Mouse (Mus musculus) liver, embryonic 16.5 days (tissue): ENCODE measurements around the gene Fam71b. TPM values are rescaled to one million over a fixed set of nuclear protein-coding genes. Genes with fewer than 3 reads are reported as not detected.

Source experiments
- ATAC-seq: fragments of 200-750 bp; cut with Nextera tagmentation; 2 replicates; pipeline ENCODE4 v1.8.0; 2017; ENCODE audit warnings: low read depth, mild to moderate bottlenecking, moderate number of reproducible peaks, moderate library complexity
- H3K27ac ChIP-seq: fragments of 300-500 bp; sonication (generic); 2 replicates; pipeline ENCODE4 v1.5.1; 2014; ENCODE audit warnings: mild to moderate bottlenecking, low read length
- H3K27me3 ChIP-seq: fragments of 300-500 bp; sonication (generic); 2 replicates; pipeline ENCODE4 v1.6.1; 2014; ENCODE audit warnings: low read depth, low read length, mixed read lengths; ENCODE audit not compliant: control insufficient read depth, insufficient read depth
- H3K36me3 ChIP-seq: fragments of 300-500 bp; sonication (generic); 2 replicates; pipeline ENCODE4 v1.6.1; 2014; ENCODE audit warnings: mild to moderate bottlenecking; ENCODE audit not compliant: control insufficient read depth, insufficient read depth
- H3K4me1 ChIP-seq: fragments of 300-500 bp; sonication (generic); 2 replicates; pipeline ENCODE4 v1.6.1; 2014; ENCODE audit warnings: low read depth, low read length, mixed read lengths; ENCODE audit not compliant: control insufficient read depth
- H3K4me2 ChIP-seq: fragments of 300-500 bp; sonication (generic); 2 replicates; pipeline ENCODE4 v1.6.1; 2014; ENCODE audit warnings: low read depth, low read length, mixed read lengths
- H3K4me3 ChIP-seq: fragments of 300-500 bp; sonication (generic); 2 replicates; pipeline ENCODE4 v1.5.1; 2014; ENCODE audit warnings: low read depth, mild to moderate bottlenecking, low read length
- H3K9ac ChIP-seq: fragments of 300-500 bp; sonication (generic); 2 replicates; pipeline ENCODE4 v1.6.1; 2014; ENCODE audit warnings: low read depth, low read length
- H3K9me3 ChIP-seq: fragments of 300-500 bp; sonication (generic); replicated peaks from 2 replicates; pipeline ENCODE4 v1.6.1; 2016; ENCODE audit warnings: low read length; ENCODE audit not compliant: control insufficient read depth
- WGBS: fragments of 180-500 bp; shearing (Covaris S2); extraction: QIAGEN DNeasy Blood & Tissue Kit; methylation state at CpG from one replicate; pipeline ENCODE4 v1.1.7; 2014; ENCODE audit not compliant: insufficient replicate concordance; 5-methylcytosine and 5-hydroxymethylcytosine counted together
- polyA plus RNA-seq: library from polyadenylated mRNA; unstranded; fragments of >200 nt; fragmentation: Nextera tagmentation; extraction: Ambion mirVana; gene quantifications from 2 replicates; pipeline ENCODE4 v1.2.1, GENCODE M21; 2015

Gene Fam71b
- polyA plus RNA-seq, 1 experiment from 2014 or later, result 0.04 TPM

- no peak overlapping the region for H3K4me3 ChIP-seq
- no peak overlapping the region; the same call in 1 of the 2 replicates for H3K9ac ChIP-seq
- 0 out of 2 replicates have a peak overlapping the region, but pooled peaks have one; percentile 17 for H3K4me2 ChIP-seq
- H3K36me3 ChIP-seq, result peaks cover 4% of the 10 kb centered on the region
- ATAC-seq, result no peak
- no peaks in the 10 kb centered on the region for H3K27me3 ChIP-seq
- H3K27ac ChIP-seq, result no peak overlapping the region
- no peaks in the 10 kb centered on the region for H3K9me3 ChIP-seq
- 21% methylated on average over 13 of the region's 13 CpGs for WGBS
- no peaks in the 10 kb centered on the region; the same call in 1 of the 2 replicates for H3K4me1 ChIP-seq
These were observed 51.5 kb downstream of the Fam71b start for GRCm38 (mm10) chr11:46447644-46448484.

GRCm38 (mm10) chr11:46449461-46450080 lies 53.2 kb downstream of the Fam71b start:
- Histone ChIP-seq H3K4me2 (no peak overlapping the region), H3K36me3 (no peaks in the 10 kb centered on the region), H3K4me3 (no peak overlapping the region), H3K9me3 (no peaks in the 10 kb centered on the region), H3K27ac (no peak overlapping the region), H3K9ac (no peak overlapping the region), H3K27me3 (no peaks in the 10 kb centered on the region), H3K4me1 (peaks cover 5% of the 10 kb centered on the region; the same call in 1 of the 2 replicates)
- ATAC-seq, result no peak
- WGBS, result 62% methylated on average over 11 of the region's 11 CpGs

GRCm38 (mm10) chr11:46454453-46455045 lies 58.2 kb downstream of the Fam71b start, which contains the start of gene Havcr2:
Gene Havcr2, plus strand, starts transcription at chr11:46454935.
- H3K27me3 ChIP-seq, result no peaks in the 10 kb centered on the region
- H3K4me3 ChIP-seq, result no peak within 1 kb of the TSS
- peak; percentile 93 for ATAC-seq
- H3K36me3 ChIP-seq, result no peaks in the 10 kb centered on the region
- H3K4me2 ChIP-seq, result no peak within 1 kb of the TSS
- H3K9me3 ChIP-seq, result no peaks in the 10 kb centered on the region
- no peak within 1 kb of the TSS for H3K9ac ChIP-seq
- WGBS, result 31% methylated on average over 6 of the region's 6 CpGs
- H3K27ac ChIP-seq, result no peak within 1 kb of the TSS
- peaks cover 10% of the 10 kb centered on the region for H3K4me1 ChIP-seq

Other genes starting within 250 kb of the Fam71b start
- 0.04 and 0.07 TPM in 2 replicates for gene Nipal4, start 230.1 kb upstream of the Fam71b start, polyA plus RNA-seq
- gene Fndc9, start 161.0 kb upstream of the Fam71b start, polyA plus RNA-seq, result not detected in 2 replicates
- gene Cyfip2, start 83.7 kb upstream of the Fam71b start, polyA plus RNA-seq, result 4.6 and 5.7 TPM in 2 replicates
- gene Itk, start 7.0 kb upstream of the Fam71b start, polyA plus RNA-seq, result 0.09 and 0.12 TPM in 2 replicates
- gene Med7, start 40.4 kb downstream of the Fam71b start, polyA plus RNA-seq, result 44.8 and 49.7 TPM in 2 replicates
- 0.38 and 0.39 TPM in 2 replicates for gene Havcr2, start 58.4 kb downstream of the Fam71b start, polyA plus RNA-seq
- gene Gm12169, start 127.7 kb downstream of the Fam71b start, polyA plus RNA-seq, result not detected in 2 replicates
- not detected in 2 replicates for gene BC053393, start 175.0 kb downstream of the Fam71b start, polyA plus RNA-seq
- not detected in 2 replicates for gene Dppa1, start 232.7 kb downstream of the Fam71b start, polyA plus RNA-seq